Mouse (Mus musculus) limb, embryonic 14.5 days (tissue): ENCODE results near the gene Cntrl. TPM values are rescaled to one million over a fixed set of nuclear protein-coding genes. Genes with fewer than 3 reads are reported as not detected.

Experiments used
- ATAC-seq: fragments of 200-750 bp; cut with Nextera tagmentation; 2 replicates; pipeline ENCODE4 v1.8.0; 2017; ENCODE audit warnings: low read depth, moderate number of reproducible peaks, moderate TSS enrichment; ENCODE audit not compliant: low FRiP score
- DNase-seq: peaks from one replicate; pipeline ENCODE4 v3.0.0-alpha.2; 2015; ENCODE audit warnings: low spot score
- H3K27ac ChIP-seq: fragments of 300-500 bp; sonication (generic); replicated peaks from 2 replicates; pipeline ENCODE4 v1.5.1; 2014; ENCODE audit warnings: low read depth, mild to moderate bottlenecking, low read length, moderate library complexity, mixed read lengths
- H3K27me3 ChIP-seq: fragments of 300-500 bp; sonication (generic); 2 replicates; pipeline ENCODE4 v1.6.1; 2014; ENCODE audit warnings: low read length, mixed read lengths; ENCODE audit not compliant: control insufficient read depth, insufficient read depth
- H3K36me3 ChIP-seq: fragments of 300-500 bp; sonication (generic); 2 replicates; pipeline ENCODE4 v1.6.1; 2014; ENCODE audit warnings: mild to moderate bottlenecking, low read length, moderate library complexity, mixed read lengths; ENCODE audit not compliant: control insufficient read depth, insufficient read depth
- H3K4me1 ChIP-seq: fragments of 300-500 bp; sonication (generic); 2 replicates; pipeline ENCODE4 v1.6.1; 2014; ENCODE audit warnings: antibody characterized with exemption, low read length, mixed read lengths; ENCODE audit not compliant: control insufficient read depth, insufficient read depth
- H3K4me2 ChIP-seq: fragments of 300-500 bp; sonication (generic); replicated peaks from 2 replicates; pipeline ENCODE4 v1.6.1; 2014; ENCODE audit warnings: low read depth, mild to moderate bottlenecking, low read length, moderate library complexity; ENCODE audit not compliant: severe bottlenecking
- H3K4me3 ChIP-seq: fragments of 300-500 bp; sonication (generic); replicated peaks from 2 replicates; pipeline ENCODE4 v1.5.1; 2014; ENCODE audit warnings: low read length
- H3K9ac ChIP-seq: fragments of 300-500 bp; sonication (generic); 2 replicates; pipeline ENCODE4 v1.6.1; 2014; ENCODE audit warnings: mild to moderate bottlenecking, low read depth, low read length, moderate library complexity; ENCODE audit not compliant: severe bottlenecking
- H3K9me3 ChIP-seq: fragments of 300-500 bp; sonication (generic); 2 replicates; pipeline ENCODE4 v1.6.1; 2016; ENCODE audit warnings: low read length; ENCODE audit not compliant: control insufficient read depth
- POLR2A ChIP-seq: fragments of 200-500 bp; IDR thresholded peaks from 2 replicates; pipeline ENCODE4 v1.8.0; 2012; ENCODE audit warnings: inconsistent platforms, mild to moderate bottlenecking, moderate library complexity, borderline replicate concordance; ENCODE audit not compliant: insufficient read depth, insufficient read length; ENCODE audit errors: extremely low read depth
- WGBS: fragments of 180-500 bp; shearing (Covaris S2); extraction: QIAGEN DNeasy Blood & Tissue Kit; methylation state at CpG from one replicate; pipeline ENCODE4 v1.1.7; 2014; 5-methylcytosine and 5-hydroxymethylcytosine counted together
- polyA plus RNA-seq, 2 experiments: library from polyadenylated mRNA; depleted of rRNA in 1 of 2; stranded (reverse) in 1 of 2; unstranded in 1 of 2; fragments of >200 nt; fragmentation: Nextera tagmentation in 1 of 2; extraction: Ambion mirVana in 1 of 2; gene quantifications; 2 replicates each; pipeline versions ENCODE4 v1.2.1 to v1.2.3; 2012 to 2014

Gene Cntrl
- polyA plus RNA-seq, 2 experiments: 18.8 to 39.3 TPM

- Histone ChIP-seq H3K4me3 (peak overlapping the region; percentile 39), H3K4me1 (peaks cover 9% of the 10 kb centered on the region), H3K36me3 (peaks cover 20% of the 10 kb centered on the region), H3K4me2 (peak overlapping the region; percentile 78), H3K27me3 (no peaks in the 10 kb centered on the region), H3K9me3 (no peaks in the 10 kb centered on the region), H3K9ac (peak overlapping the region; percentile 58; the same call in 1 of the 2 replicates), H3K27ac (peak overlapping the region; percentile 84; the same call in 1 of the 2 replicates)
- ATAC-seq: no peak
- no peak for DNase-seq
- no peak for TF ChIP-seq POLR2A
These were observed 22.2 kb downstream of the Cntrl start for GRCm38 (mm10) chr2:35131491-35131890.

GRCm38 (mm10) chr2:35131991-35132661 is 22.8 kb downstream of the Cntrl start:
- peak; percentile 98 for ATAC-seq
- Histone ChIP-seq H3K36me3 (peaks cover 26% of the 10 kb centered on the region), H3K27ac (peak overlapping the region; percentile 84), H3K4me1 (peaks cover 9% of the 10 kb centered on the region), H3K9ac (peak overlapping the region; percentile 58), H3K9me3 (no peaks in the 10 kb centered on the region), H3K27me3 (no peaks in the 10 kb centered on the region), H3K4me2 (peak overlapping the region; percentile 78), H3K4me3 (peak overlapping the region; percentile 39)
- TF ChIP-seq POLR2A: 0 out of 2 replicates have a peak, but pooled peaks have one; percentile 13
- 1% methylated on average over 21 of the region's 21 CpGs for WGBS
- DNase-seq: peak; percentile 99

GRCm38 (mm10) chr2:35132662-35133055 is 23.4 kb downstream of the Cntrl start:
- no peak for TF ChIP-seq POLR2A
- WGBS: 5% methylated on average over 5 of the region's 5 CpGs
- DNase-seq (no peak), ATAC-seq (no peak)
- Histone ChIP-seq H3K36me3 (peaks cover 27% of the 10 kb centered on the region), H3K4me3 (peak overlapping the region; percentile 39), H3K4me1 (peaks cover 9% of the 10 kb centered on the region), H3K27ac (peak overlapping the region; percentile 84), H3K9me3 (no peaks in the 10 kb centered on the region), H3K27me3 (no peaks in the 10 kb centered on the region), H3K9ac (peak overlapping the region; percentile 58), H3K4me2 (peak overlapping the region; percentile 78)

- no peak overlapping the region for H3K27ac ChIP-seq
- H3K4me3 ChIP-seq: no peak overlapping the region
- H3K4me2 ChIP-seq: no peak overlapping the region
- no peak overlapping the region for H3K9ac ChIP-seq
- no peaks in the 10 kb centered on the region for H3K27me3 ChIP-seq
- no peaks in the 10 kb centered on the region for H3K9me3 ChIP-seq
- WGBS: 76% methylated on average over 5 of the region's 5 CpGs
- TF ChIP-seq POLR2A: no peak
- peaks cover 9% of the 10 kb centered on the region for H3K4me1 ChIP-seq
- peaks cover 39% of the 10 kb centered on the region for H3K36me3 ChIP-seq
- ATAC-seq (no peak), DNase-seq (no peak)
These were observed 24.6 kb downstream of the Cntrl start for GRCm38 (mm10) chr2:35133891-35134290.

- H3K4me3 ChIP-seq: no peak overlapping the region
- H3K4me1 ChIP-seq: no peaks in the 10 kb centered on the region
- H3K27ac ChIP-seq: no peak overlapping the region
- H3K27me3 ChIP-seq: no peaks in the 10 kb centered on the region
- H3K36me3 ChIP-seq: peaks cover 77% of the 10 kb centered on the region
- ATAC-seq (no peak), DNase-seq (no peak)
- TF ChIP-seq POLR2A: no peak
- 94% methylated on average over 1 of the region's 1 CpGs for WGBS
- H3K4me2 ChIP-seq: no peak overlapping the region
- H3K9ac ChIP-seq: no peak overlapping the region
- H3K9me3 ChIP-seq: no peaks in the 10 kb centered on the region
These were observed 29.3 kb downstream of the Cntrl start for GRCm38 (mm10) chr2:35138576-35138975.
